Mouse (Mus musculus) heart, postnatal 25 days (tissue): ENCODE measurements around the gene Bmp2k. TPM values are rescaled to one million over a fixed set of nuclear protein-coding genes. Genes with fewer than 3 reads are reported as not detected.

Source experiments
- DNase-seq: peaks from one replicate; pipeline ENCODE4 v3.0.0; 2022; ENCODE audit warnings: low spot score
- intact Hi-C: fragments of 180-260 bp; cut with DNase I; formaldehyde crosslinking; loops from one replicate; pipeline ENCODE4 v1.15.1; 2025
- total RNA-seq, 2 experiments: library from RNA; stranded (reverse); gene quantifications; 2 replicates each; pipeline ENCODE4 v1.2.3; 2021

Bmp2k gene
- total RNA-seq: 10 to 100 TPM in 1 of 2 experiments, 1 to 10 TPM in 1; 8.4 to 10.4 TPM

- DNase-seq: peak; percentile 85
- intact Hi-C loops: loop anchor here (5.0 kb wide), 3 partner anchors 75 to 115 kb away; partner anchors contain the start of gene Paqr3
These were observed at the start of gene Bmp2k for GRCm38 (mm10) chr5:96997310-96997801. Bmp2k (plus strand) TSS chr5:96997689.

- DNase-seq: no peak
- intact Hi-C loops: no loop called here
These were observed 48.5 kb upstream of the Bmp2k start for GRCm38 (mm10) chr5:96948856-96949527.

- DNase-seq: no peak
- intact Hi-C loops: no loop called here
These were observed 47.4 kb upstream of the Bmp2k start for GRCm38 (mm10) chr5:96949839-96950666.

GRCm38 (mm10) chr5:96950667-96951492 lies 46.6 kb upstream of the Bmp2k start:
- DNase-seq: no peak
- intact Hi-C loops: no loop called here

GRCm38 (mm10) chr5:96951493-96952105 lies 45.9 kb upstream of the Bmp2k start:
- no peak for DNase-seq
- intact Hi-C loops: no loop called here

GRCm38 (mm10) chr5:96954040-96954439 lies 43.4 kb upstream of the Bmp2k start:
- intact Hi-C loops: no loop called here
- DNase-seq: no peak

GRCm38 (mm10) chr5:96954466-96955027 lies 42.9 kb upstream of the Bmp2k start:
- intact Hi-C loops: no loop called here
- DNase-seq: no peak

GRCm38 (mm10) chr5:96956926-96957325 lies 40.6 kb upstream of the Bmp2k start:
- DNase-seq: no peak
- intact Hi-C loops: no loop called here

GRCm38 (mm10) chr5:96961122-96961521 lies 36.4 kb upstream of the Bmp2k start:
- no peak for DNase-seq
- intact Hi-C loops: no loop called here

- intact Hi-C loops: no loop called here
- DNase-seq: no peak
These were observed 35.6 kb upstream of the Bmp2k start for GRCm38 (mm10) chr5:96961852-96962251.

- intact Hi-C loops: no loop called here
- DNase-seq: no peak
These were observed 35.1 kb upstream of the Bmp2k start for GRCm38 (mm10) chr5:96962252-96962933.

GRCm38 (mm10) chr5:96962934-96963301 lies 34.6 kb upstream of the Bmp2k start:
- no peak for DNase-seq
- intact Hi-C loops: no loop called here

- intact Hi-C loops: no loop called here
- DNase-seq: no peak
These were observed 33.1 kb upstream of the Bmp2k start for GRCm38 (mm10) chr5:96964062-96965028.

GRCm38 (mm10) chr5:96965029-96965403 lies 32.5 kb upstream of the Bmp2k start:
- DNase-seq: no peak
- intact Hi-C loops: no loop called here

GRCm38 (mm10) chr5:96965503-96965902 lies 32.0 kb upstream of the Bmp2k start:
- intact Hi-C loops: no loop called here
- no peak for DNase-seq

- intact Hi-C loops: no loop called here
- no peak for DNase-seq
These were observed 28.9 kb upstream of the Bmp2k start for GRCm38 (mm10) chr5:96968628-96969027.

GRCm38 (mm10) chr5:96969032-96969431 lies 28.5 kb upstream of the Bmp2k start:
- intact Hi-C loops: no loop called here
- no peak for DNase-seq
